Mouse (Mus musculus) kidney, embryonic 16.5 days (tissue): ENCODE results near the gene Gm3618. TPM values are rescaled to one million over a fixed set of nuclear protein-coding genes. Genes with fewer than 3 reads are reported as not detected.
"Not testable (repeated sequence)": the region's sequence is repeated elsewhere in the genome, so short reads cannot be mapped to it uniquely, and the experiment has no call there.

ENCODE experiments used
- ATAC-seq: fragments of 200-750 bp; cut with Nextera tagmentation; 2 replicates; pipeline ENCODE4 v1.8.0; 2017; ENCODE audit warnings: moderate TSS enrichment; ENCODE audit not compliant: low FRiP score, low TSS enrichment
- H3K27ac ChIP-seq: fragments of 300-500 bp; sonication (generic); 2 replicates; pipeline ENCODE4 v1.5.1; 2014; ENCODE audit warnings: low read length
- H3K27me3 ChIP-seq: fragments of 300-500 bp; sonication (generic); 2 replicates; pipeline ENCODE4 v1.6.1; 2014; ENCODE audit warnings: low read length, control low read depth, mixed read lengths; ENCODE audit not compliant: insufficient read depth
- H3K36me3 ChIP-seq: fragments of 300-500 bp; sonication (generic); 2 replicates; pipeline ENCODE4 v1.6.1; 2014; ENCODE audit warnings: low read length, control low read depth, mixed read lengths; ENCODE audit not compliant: insufficient read depth
- H3K4me1 ChIP-seq: fragments of 300-500 bp; sonication (generic); 2 replicates; pipeline ENCODE4 v1.6.1; 2014; ENCODE audit warnings: low read length, control low read depth, mixed read lengths; ENCODE audit not compliant: insufficient read depth
- H3K4me2 ChIP-seq: fragments of 300-500 bp; sonication (generic); replicated peaks from 2 replicates; pipeline ENCODE4 v1.6.1; 2014; ENCODE audit warnings: low read depth, low read length
- H3K4me3 ChIP-seq: fragments of 300-500 bp; sonication (generic); 2 replicates; pipeline ENCODE4 v1.5.1; 2014; ENCODE audit warnings: mild to moderate bottlenecking, low read length
- H3K9ac ChIP-seq: fragments of 300-500 bp; sonication (generic); replicated peaks from 2 replicates; pipeline ENCODE4 v1.6.1; 2014; ENCODE audit warnings: low read length
- H3K9me3 ChIP-seq: fragments of 300-500 bp; sonication (generic); 2 replicates; pipeline ENCODE4 v1.6.1; 2016; ENCODE audit warnings: low read length, control low read depth
- WGBS: fragments of 180-500 bp; shearing (Covaris S2); extraction: QIAGEN DNeasy Blood & Tissue Kit; methylation state at CpG from one replicate; pipeline ENCODE4 v1.1.7; 2014; 5-methylcytosine and 5-hydroxymethylcytosine counted together
- polyA plus RNA-seq: library from polyadenylated mRNA; unstranded; fragments of >200 nt; fragmentation: Nextera tagmentation; extraction: Ambion mirVana; gene quantifications from 2 replicates; pipeline ENCODE4 v1.2.1, GENCODE M21; 2015

The Gm3618 gene
- polyA plus RNA-seq = not detected in 2 replicates

- H3K4me1 ChIP-seq, H3K27ac ChIP-seq, H3K9ac ChIP-seq, H3K27me3 ChIP-seq, H3K4me3 ChIP-seq, H3K4me2 ChIP-seq, H3K36me3 ChIP-seq, H3K9me3 ChIP-seq, ATAC-seq: not testable (repeated sequence)
- WGBS = no CpG with 5 or more reads among the region's 10 CpGs
Observed at GRCm38 (mm10) chr14:6343578-6343977, at the start of gene Gm3618. TSS of gene Gm3618 (minus strand) at chr14:6343678.

GRCm38 (mm10) chr14:6390219-6390618 is 46.7 kb upstream of the Gm3618 start, which contains the start of gene Gm16440:
TSS of gene Gm16440 (minus strand) at chr14:6390319.
- H3K27me3 ChIP-seq, H3K4me1 ChIP-seq, ATAC-seq, H3K4me2 ChIP-seq, H3K36me3 ChIP-seq, H3K27ac ChIP-seq, H3K9ac ChIP-seq, H3K4me3 ChIP-seq, H3K9me3 ChIP-seq: not testable (repeated sequence)
- WGBS = 92% methylated on average over 2 of the region's 4 CpGs

DNA sequence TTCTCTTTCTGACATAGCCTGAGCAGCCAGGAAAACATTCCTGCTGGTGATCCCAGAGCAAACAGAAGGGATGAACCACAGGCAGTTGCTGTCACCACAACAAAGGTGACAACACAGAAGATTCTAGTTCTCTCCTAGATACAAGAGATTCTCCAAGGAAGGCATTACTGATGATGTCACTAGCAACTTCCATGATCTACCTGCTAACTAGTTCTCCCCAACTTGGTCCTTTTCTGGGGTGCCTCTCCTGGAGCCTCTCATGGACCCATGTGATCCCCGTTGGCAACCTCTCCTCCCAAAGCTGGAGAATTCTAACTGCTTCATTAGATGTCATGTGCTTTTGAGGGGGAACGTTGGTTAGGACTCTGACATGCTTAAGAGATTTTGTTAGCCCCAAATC is 38.7 kb downstream of the Gm3618 start, which contains the start of gene Gm21103:
Gene Gm21103, minus strand, starts transcription at position 101 of the 400 bp plus-strand sequence.
- not testable (repeated sequence) for H3K4me1 ChIP-seq, H3K27ac ChIP-seq, H3K4me3 ChIP-seq, H3K4me2 ChIP-seq, ATAC-seq, H3K36me3 ChIP-seq, H3K9ac ChIP-seq, H3K27me3 ChIP-seq, H3K9me3 ChIP-seq
- 82% methylated on average over 2 of the region's 2 CpGs for WGBS

GRCm38 (mm10) chr14:6286931-6287715 is 56.4 kb downstream of the Gm3618 start, which contains the start of gene Gm3411:
TSS of gene Gm3411 (minus strand) at chr14:6287250.
- Histone ChIP-seq H3K4me2 (peak within 1 kb of the TSS; percentile 62), H3K9ac (0 out of 2 replicates have a peak within 1 kb of the TSS, but pooled peaks have one; percentile 44), H3K4me3 (peak within 1 kb of the TSS; percentile 49)
- H3K4me1 ChIP-seq, H3K9me3 ChIP-seq, H3K27ac ChIP-seq, H3K27me3 ChIP-seq, H3K36me3 ChIP-seq, ATAC-seq: not testable (repeated sequence)
- WGBS = 2% methylated on average over 37 of the region's 57 CpGs

Other genes starting within 250 kb of the Gm3618 start
- 0.46 and 0.55 TPM in 2 replicates for gene Gm8206, start 249.7 kb downstream of the Gm3618 start, polyA plus RNA-seq
- gene Gm3468, start 235.0 kb downstream of the Gm3618 start, polyA plus RNA-seq = 1.0 and 1.5 TPM in 2 replicates
- gene Gm3476, start 217.9 kb downstream of the Gm3618 start, polyA plus RNA-seq = not detected in 2 replicates
- gene Gm21560, start 124.4 kb downstream of the Gm3618 start, polyA plus RNA-seq = not detected in 2 replicates
- gene Gm3411, start 56.4 kb downstream of the Gm3618 start, polyA plus RNA-seq = 0.94 and 1.5 TPM in 2 replicates
- gene Gm21103, start 38.8 kb downstream of the Gm3618 start, polyA plus RNA-seq = not detected in 2 replicates
- gene Gm16440, start 46.6 kb upstream of the Gm3618 start, polyA plus RNA-seq = not detected in 2 replicates
- gene Gm3591, start 68.8 kb upstream of the Gm3618 start, polyA plus RNA-seq = 0.24 and 0.78 TPM in 2 replicates
- not detected in 2 replicates for gene Gm3594, start 100.9 kb upstream of the Gm3618 start, polyA plus RNA-seq
- not detected in 2 replicates for gene Gm8356, start 193.6 kb upstream of the Gm3618 start, polyA plus RNA-seq
- 0.26 TPM in 1 of 2 replicates, not detected in the other for gene Gm3629, start 246.9 kb upstream of the Gm3618 start, polyA plus RNA-seq